Mouse (Mus musculus): ENCODE data around the gene Gne.

- no peak for TF ChIP-seq CTCF (IDR thresholded peaks at IDR 0.05; ENCODE audit: low read depth)
- no peak for TF ChIP-seq EP300 (IDR thresholded peaks at IDR 0.05; ENCODE audit: low read depth)
Observed at GRCm38 (mm10) chr4:44112741-44113140, 28.8 kb upstream of the Gne start.

All from liver, postnatal 0 days (tissue).